Mouse (Mus musculus): ENCODE data around the gene Gm17660. TPM values are rescaled to one million over a fixed set of nuclear protein-coding genes. Genes with fewer than 3 reads are reported as not detected.
A peak's percentile ranks its signal among the peaks of the same experiment; 100 is the strongest.

Gm17660 gene
- total RNA-seq, 2 experiments from 2014 or later: not detected

GRCm38 (mm10) chr5:104089751-104090150, 12.3 kb upstream of the Gm17660 start:
- ATAC-seq (replicated peaks; ENCODE audit: low FRiP score, poor library complexity, severe bottlenecking): no peak

- no peak for ATAC-seq (replicated peaks; ENCODE audit: low FRiP score, poor library complexity, severe bottlenecking)
These were observed 8.0 kb upstream of the Gm17660 start for GRCm38 (mm10) chr5:104085366-104085765.

- no peak for ATAC-seq (replicated peaks; ENCODE audit: low FRiP score, poor library complexity, severe bottlenecking)
These were observed 3.3 kb upstream of the Gm17660 start for GRCm38 (mm10) chr5:104080736-104081135.

- no peak for ATAC-seq (replicated peaks; ENCODE audit: low FRiP score, poor library complexity, severe bottlenecking)
These were observed 1.0 kb downstream of the Gm17660 start for GRCm38 (mm10) chr5:104076361-104076760.

GRCm38 (mm10) chr5:104074388-104074787, 3.0 kb downstream of the Gm17660 start:
- ATAC-seq (replicated peaks; ENCODE audit: low FRiP score, poor library complexity, severe bottlenecking): peak; percentile 89

GRCm38 (mm10) chr5:104073602-104074001, 3.8 kb downstream of the Gm17660 start:
- ATAC-seq (replicated peaks; ENCODE audit: low FRiP score, poor library complexity, severe bottlenecking): no peak

- ATAC-seq (replicated peaks; ENCODE audit: low FRiP score, poor library complexity, severe bottlenecking): no peak
These were observed 5.0 kb downstream of the Gm17660 start for GRCm38 (mm10) chr5:104072272-104072886.

GRCm38 (mm10) chr5:104071048-104071447, 6.4 kb downstream of the Gm17660 start:
- ATAC-seq (replicated peaks; ENCODE audit: low FRiP score, poor library complexity, severe bottlenecking): no peak

- ATAC-seq (replicated peaks; ENCODE audit: low FRiP score, poor library complexity, severe bottlenecking): peak; percentile 70; the same call in 1 of the 2 replicates
These were observed 8.7 kb downstream of the Gm17660 start for GRCm38 (mm10) chr5:104068751-104069150.

GRCm38 (mm10) chr5:104062773-104063551, 14.4 kb downstream of the Gm17660 start:
- peak; percentile 98 for ATAC-seq (replicated peaks; ENCODE audit: low FRiP score, poor library complexity, severe bottlenecking)

GRCm38 (mm10) chr5:104061936-104062772, 15.3 kb downstream of the Gm17660 start:
- peak; percentile 46; the same call in 1 of the 2 replicates for ATAC-seq (replicated peaks; ENCODE audit: low FRiP score, poor library complexity, severe bottlenecking)

- ATAC-seq (replicated peaks; ENCODE audit: low FRiP score, poor library complexity, severe bottlenecking): no peak
These were observed 17.0 kb downstream of the Gm17660 start for GRCm38 (mm10) chr5:104060429-104060828.

- no peak for ATAC-seq (replicated peaks; ENCODE audit: low FRiP score, poor library complexity, severe bottlenecking)
These were observed 17.8 kb downstream of the Gm17660 start for GRCm38 (mm10) chr5:104059628-104060027.

GRCm38 (mm10) chr5:104058021-104058420, 19.4 kb downstream of the Gm17660 start:
- no peak for ATAC-seq (replicated peaks; ENCODE audit: low FRiP score, poor library complexity, severe bottlenecking)

- no peak for ATAC-seq (replicated peaks; ENCODE audit: low FRiP score, poor library complexity, severe bottlenecking)
These were observed 21.1 kb downstream of the Gm17660 start for GRCm38 (mm10) chr5:104056295-104056694.

- no peak for ATAC-seq (replicated peaks; ENCODE audit: low FRiP score, poor library complexity, severe bottlenecking)
These were observed 21.6 kb downstream of the Gm17660 start for GRCm38 (mm10) chr5:104055816-104056215.

GRCm38 (mm10) chr5:104054938-104055337, 22.5 kb downstream of the Gm17660 start:
- ATAC-seq (replicated peaks; ENCODE audit: low FRiP score, poor library complexity, severe bottlenecking): peak; percentile 67

GRCm38 (mm10) chr5:104052956-104053355, 24.5 kb downstream of the Gm17660 start:
- ATAC-seq (replicated peaks; ENCODE audit: low FRiP score, poor library complexity, severe bottlenecking): peak; percentile 80

GRCm38 (mm10) chr5:104048139-104048538, 29.3 kb downstream of the Gm17660 start:
- ATAC-seq (replicated peaks; ENCODE audit: low FRiP score, poor library complexity, severe bottlenecking): 0 out of 2 replicates have a peak, but pooled peaks have one; percentile 27
